Mouse (Mus musculus) olfactory bulb, adult 2 months (tissue): ENCODE results near the gene Bricd5.

Experiments used
- CTCF ChIP-seq: fragments of 200-500 bp; IDR thresholded peaks from 2 replicates; pipeline ENCODE4 v1.5.1; 2012; ENCODE audit warnings: low read depth, mild to moderate bottlenecking, low read length, moderate library complexity; ENCODE audit not compliant: insufficient read depth
- POLR2A ChIP-seq: fragments of 200-500 bp; IDR thresholded peaks from 2 replicates; pipeline ENCODE4 v1.6.1; 2012; ENCODE audit warnings: mild to moderate bottlenecking, low read depth, low read length, moderate library complexity; ENCODE audit not compliant: insufficient read depth

DNA sequence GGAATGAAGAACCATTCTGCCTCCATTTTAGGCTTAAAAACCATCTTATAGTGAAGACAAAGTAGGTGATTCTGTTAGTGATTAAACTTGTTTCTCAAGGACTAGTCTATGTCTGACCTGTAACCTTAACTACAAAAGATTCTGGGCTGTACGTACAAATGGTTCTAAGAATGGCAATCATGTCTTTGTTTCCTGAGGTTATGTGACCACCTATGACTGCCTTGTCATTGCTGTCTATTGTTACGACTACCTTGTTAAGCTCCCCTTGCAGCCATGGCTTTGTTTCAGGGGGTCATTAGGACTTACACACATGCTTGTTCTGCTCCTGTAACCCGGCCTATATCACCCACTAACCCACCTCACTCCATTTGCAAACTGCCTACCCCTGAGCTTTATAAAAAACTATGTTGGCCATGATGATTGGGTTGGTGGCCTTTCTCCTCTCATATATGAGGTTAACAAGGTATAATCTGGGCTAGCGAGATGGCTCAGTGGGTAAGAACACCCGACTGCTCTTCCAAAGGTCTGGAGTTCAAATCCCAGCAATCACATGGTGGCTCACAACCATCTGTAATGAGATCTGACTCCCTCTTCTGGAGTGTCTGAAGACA is 4.9 kb upstream of the Bricd5 start:
- TF ChIP-seq CTCF (no peak), POLR2A (no peak)
